Mouse (Mus musculus) C2C12 (cell line): ENCODE measurements around the gene Clns1a. TPM values are rescaled to one million over a fixed set of nuclear protein-coding genes. Genes with fewer than 3 reads are reported as not detected.
A peak's percentile ranks its signal among the peaks of the same experiment; 100 is the strongest.

Source experiments
- H3K27me3 ChIP-seq: one replicate; pipeline ENCODE4 v1.6.1; 2011; ENCODE audit not compliant: control insufficient read depth, insufficient read depth, insufficient read length
- H3K36me3 ChIP-seq: one replicate; pipeline ENCODE4 v1.6.1; 2011; ENCODE audit not compliant: control insufficient read depth, insufficient read depth
- H3K4me3 ChIP-seq: one replicate; pipeline ENCODE4 v1.5.1; 2011; ENCODE audit warnings: mild to moderate bottlenecking, control low read depth; ENCODE audit not compliant: poor library complexity, insufficient read depth, severe bottlenecking
- H3K79me2 ChIP-seq: one replicate; pipeline ENCODE4 v1.6.1; 2011; ENCODE audit not compliant: control insufficient read depth, insufficient read depth
- H3K79me3 ChIP-seq: one replicate; pipeline ENCODE4 v1.6.1; 2011; ENCODE audit warnings: low read depth, control low read depth
- H3ac ChIP-seq: one replicate; pipeline ENCODE3; 2011; ENCODE audit warnings: low read depth; ENCODE audit not compliant: control insufficient read depth, insufficient read length
- CEBPB ChIP-seq: IDR thresholded peaks from one replicate; pipeline ENCODE4 v1.6.1; 2011; ENCODE audit warnings: low read depth, mild to moderate bottlenecking, control low read depth, moderate library complexity
- CTCF ChIP-seq: IDR thresholded peaks from one replicate; pipeline ENCODE4 v1.5.1; 2011; ENCODE audit not compliant: control insufficient read depth, insufficient read depth, insufficient read length
- FOSL1 ChIP-seq: IDR thresholded peaks from one replicate; pipeline ENCODE4 v1.8.0; 2011; ENCODE audit warnings: mild to moderate bottlenecking, low read length; ENCODE audit not compliant: poor library complexity, insufficient read depth, severe bottlenecking
- MAX ChIP-seq: IDR thresholded peaks from one replicate; pipeline ENCODE4 v1.6.1; 2011; ENCODE audit warnings: mild to moderate bottlenecking, control low read depth
- MYOD1 ChIP-seq: IDR thresholded peaks from one replicate; pipeline ENCODE4 v1.6.1; 2011; ENCODE audit warnings: low read depth; ENCODE audit not compliant: control insufficient read depth, insufficient read length
- MYOG ChIP-seq: IDR thresholded peaks from one replicate; pipeline ENCODE4 v1.6.1; 2011; ENCODE audit not compliant: control insufficient read depth, insufficient read length; ENCODE audit errors: extremely low read depth
- USF1 ChIP-seq: IDR thresholded peaks from one replicate; pipeline ENCODE4 v1.6.1; 2011; ENCODE audit warnings: low read depth, mild to moderate bottlenecking, control low read depth, moderate library complexity
- polyA plus RNA-seq: library from polyadenylated mRNA; unstranded; fragments of >200 nt; fragmentation: generic; extraction: Trizol; gene quantifications from one replicate; pipeline ENCODE4 v1.2.1, GENCODE M21; 2012; ENCODE audit warnings: missing spikeins

Clns1a gene
- polyA plus RNA-seq, 1 experiment, result 66.5 TPM

GRCm38 (mm10) chr7:97679239-97679638, 17.2 kb upstream of the Clns1a start:
- H3K4me3 ChIP-seq, result no peak overlapping the region
- H3ac ChIP-seq, result no peak overlapping the region
- H3K36me3 ChIP-seq, result peaks cover 17% of the 10 kb centered on the region
- no peaks in the 10 kb centered on the region for H3K79me2 ChIP-seq
- H3K27me3 ChIP-seq, result no peaks in the 10 kb centered on the region
- no peaks in the 10 kb centered on the region for H3K79me3 ChIP-seq
- no peak for TF ChIP-seq MAX
- no peak for TF ChIP-seq USF1
- no peak for TF ChIP-seq FOSL1

- H3K79me3 ChIP-seq, result no peaks in the 10 kb centered on the region
- H3K27me3 ChIP-seq, result no peaks in the 10 kb centered on the region
- no peak overlapping the region for H3ac ChIP-seq
- TF ChIP-seq USF1 (no peak), MYOD1 (no peak), MAX (no peak), MYOG (no peak), CEBPB (no peak), FOSL1 (no peak), CTCF (no peak)
- no peak overlapping the region for H3K4me3 ChIP-seq
- peaks cover 22% of the 10 kb centered on the region for H3K36me3 ChIP-seq
- H3K79me2 ChIP-seq, result no peaks in the 10 kb centered on the region
These were observed 8.6 kb upstream of the Clns1a start for GRCm38 (mm10) chr7:97687831-97688230.

- no peak overlapping the region for H3K4me3 ChIP-seq
- H3ac ChIP-seq, result no peak overlapping the region
- no peaks in the 10 kb centered on the region for H3K27me3 ChIP-seq
- peaks cover 42% of the 10 kb centered on the region for H3K79me2 ChIP-seq
- H3K36me3 ChIP-seq, result no peaks in the 10 kb centered on the region
- peaks cover 32% of the 10 kb centered on the region for H3K79me3 ChIP-seq
- no peak for TF ChIP-seq MYOG
These were observed 993 bp upstream of the Clns1a start for GRCm38 (mm10) chr7:97695441-97695840.

GRCm38 (mm10) chr7:97696133-97696505, 315 bp upstream of the Clns1a start:
- peaks cover 37% of the 10 kb centered on the region for H3K79me3 ChIP-seq
- TF ChIP-seq FOSL1 (no peak), CTCF (no peak), CEBPB (no peak), USF1 (no peak), MYOG (no peak)
- H3K79me2 ChIP-seq, result peaks cover 49% of the 10 kb centered on the region

GRCm38 (mm10) chr7:97700173-97700572, 3.7 kb downstream of the Clns1a start:
- no peak for TF ChIP-seq CEBPB
- TF ChIP-seq MAX, result no peak
- TF ChIP-seq FOSL1, result no peak
- no peak for TF ChIP-seq USF1
- no peak for TF ChIP-seq CTCF
- TF ChIP-seq MYOG, result no peak
- no peak for TF ChIP-seq MYOD1
- H3K79me2 ChIP-seq, result peaks cover 90% of the 10 kb centered on the region
- no peaks in the 10 kb centered on the region for H3K36me3 ChIP-seq
- no peaks in the 10 kb centered on the region for H3K27me3 ChIP-seq
- H3ac ChIP-seq, result no peak overlapping the region
- H3K79me3 ChIP-seq, result peaks cover 66% of the 10 kb centered on the region
- H3K4me3 ChIP-seq, result no peak overlapping the region

More at GRCm38 (mm10) chr7:97696133-97696505, 315 bp upstream of the Clns1a start:
- H3K36me3 ChIP-seq, result no peaks in the 10 kb centered on the region
- H3K27me3 ChIP-seq, result no peaks in the 10 kb centered on the region
- no peak overlapping the region for H3ac ChIP-seq
- H3K4me3 ChIP-seq, result peak overlapping the region; percentile 85

- H3K4me3 ChIP-seq, result no peak overlapping the region
- no peak overlapping the region for H3ac ChIP-seq
- H3K27me3 ChIP-seq, result no peaks in the 10 kb centered on the region
- no peak for TF ChIP-seq USF1
- TF ChIP-seq CTCF, result no peak
- TF ChIP-seq MYOD1, result no peak
- TF ChIP-seq MYOG, result no peak
- TF ChIP-seq FOSL1, result no peak
- TF ChIP-seq CEBPB, result no peak
- TF ChIP-seq MAX, result no peak
- H3K36me3 ChIP-seq, result no peaks in the 10 kb centered on the region
- H3K79me3 ChIP-seq, result peaks cover 68% of the 10 kb centered on the region
- peaks cover 99% of the 10 kb centered on the region for H3K79me2 ChIP-seq
These were observed 4.7 kb downstream of the Clns1a start for GRCm38 (mm10) chr7:97701106-97701505.
